1 mouse cellular context compared by ENCODE assay signal in the genomic region with DNA sequence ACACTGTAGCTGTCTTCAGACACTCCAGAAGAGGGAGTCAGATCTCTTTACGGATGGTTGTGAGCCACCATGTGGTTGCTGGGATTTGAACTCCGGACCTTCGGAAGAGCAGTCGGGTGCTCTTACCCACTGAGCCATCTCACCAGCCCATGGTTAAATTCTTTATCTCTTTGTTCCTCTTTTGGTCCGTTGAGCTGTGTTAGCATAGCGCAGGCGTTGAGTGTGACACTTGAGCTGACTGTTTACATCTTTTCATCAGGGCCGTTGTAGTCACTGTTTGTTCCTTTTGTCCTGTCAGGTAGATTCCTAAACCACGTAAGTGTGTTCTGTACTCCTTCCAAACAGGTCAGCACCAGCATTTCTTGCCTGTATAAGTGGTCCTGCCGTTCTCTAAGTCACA. TPM values are rescaled to one million over a fixed set of nuclear protein-coding genes. Genes with fewer than 3 reads are reported as not detected.
"Had no signal": no experiment of that assay in that cellular context is flagged by ENCODE, and none has a peak within 500 bp of the region (broad histone marks: within the 10 kb centered on the region; RNA-seq: fewer than 3 reads in every experiment).

No protein-coding gene starts in this region.

RNA-seq across cellular contexts. Expression of a gene that starts 14.7 kb away (rescaled TPM):
- polyA plus RNA-seq: erythroblast, embryonic 14.5 days had no signal
